Mouse (Mus musculus) hindbrain, postnatal 0 days (tissue): ENCODE measurements around the gene Vmn1r81. TPM values are rescaled to one million over a fixed set of nuclear protein-coding genes. Genes with fewer than 3 reads are reported as not detected.

Source experiments
- ATAC-seq: fragments of 200-750 bp; cut with Nextera tagmentation; 2 replicates; pipeline ENCODE4 v1.8.0; 2017; ENCODE audit warnings: mild to moderate bottlenecking, moderate TSS enrichment, moderate library complexity
- DNase-seq: peaks from one replicate; pipeline ENCODE4 v3.0.0-alpha.2; 2015; ENCODE audit warnings: low spot score
- H3K27ac ChIP-seq: fragments of 300-500 bp; sonication (generic); 2 replicates; pipeline ENCODE4 v1.5.1; 2014; ENCODE audit warnings: mild to moderate bottlenecking
- H3K27me3 ChIP-seq: fragments of 300-500 bp; sonication (generic); 2 replicates; pipeline ENCODE4 v1.6.1; 2014; ENCODE audit warnings: low read length, mixed read lengths; ENCODE audit not compliant: insufficient read depth
- H3K36me3 ChIP-seq: fragments of 300-500 bp; sonication (generic); 2 replicates; pipeline ENCODE4 v1.6.1; 2014; ENCODE audit warnings: low read length, mixed read lengths; ENCODE audit not compliant: insufficient read depth
- H3K4me1 ChIP-seq: fragments of 300-500 bp; sonication (generic); 2 replicates; pipeline ENCODE4 v1.6.1; 2014; ENCODE audit warnings: antibody characterized with exemption, low read length, mixed read lengths; ENCODE audit not compliant: insufficient read depth
- H3K4me2 ChIP-seq: fragments of 300-500 bp; sonication (generic); 2 replicates; pipeline ENCODE4 v1.6.1; 2014; ENCODE audit warnings: low read depth, mild to moderate bottlenecking, low read length, moderate library complexity, mixed read lengths
- H3K4me3 ChIP-seq: fragments of 300-500 bp; sonication (generic); 2 replicates; pipeline ENCODE4 v1.5.1; 2014; ENCODE audit warnings: low read length
- H3K9ac ChIP-seq: fragments of 300-500 bp; sonication (generic); replicated peaks from 2 replicates; pipeline ENCODE4 v1.6.1; 2014; ENCODE audit warnings: mild to moderate bottlenecking, low read length, moderate library complexity, mixed read lengths
- H3K9me3 ChIP-seq: fragments of 300-500 bp; sonication (generic); 2 replicates; pipeline ENCODE4 v1.6.1; 2016; ENCODE audit warnings: low read length, mixed read lengths
- CTCF ChIP-seq: IDR thresholded peaks from 2 replicates; pipeline ENCODE4 v1.5.1; 2016; ENCODE audit warnings: antibody characterized with exemption, control low read depth, low read depth
- WGBS: fragments of 180-500 bp; shearing (Covaris S2); extraction: QIAGEN DNeasy Blood & Tissue Kit; methylation state at CpG from one replicate; pipeline ENCODE4 v1.1.7; 2014; 5-methylcytosine and 5-hydroxymethylcytosine counted together
- polyA plus RNA-seq: library from polyadenylated mRNA; unstranded; fragments of >200 nt; fragmentation: Nextera tagmentation; extraction: Ambion mirVana; gene quantifications from 2 replicates; pipeline ENCODE4 v1.2.1, GENCODE M21; 2015
- total RNA-seq: library from RNA; depleted of rRNA; stranded (reverse); fragments of >200 nt; gene quantifications from 2 replicates; pipeline ENCODE4 v1.2.3, GENCODE M21; 2014; rRNA removed

Gene Vmn1r81
- total RNA-seq: not detected in 2 replicates
- not detected in 2 replicates for polyA plus RNA-seq

- TF ChIP-seq CTCF: no peak
- no peak within 1 kb of the TSS for H3K27ac ChIP-seq
- H3K4me1 ChIP-seq: no peaks in the 10 kb centered on the region
- no peak for DNase-seq
- no peaks in the 10 kb centered on the region for H3K36me3 ChIP-seq
- no peak within 1 kb of the TSS for H3K9ac ChIP-seq
- no peaks in the 10 kb centered on the region for H3K27me3 ChIP-seq
- no peak within 1 kb of the TSS for H3K4me2 ChIP-seq
- ATAC-seq: no peak
- peaks cover 10% of the 10 kb centered on the region; the same call in 1 of the 2 replicates for H3K9me3 ChIP-seq
- no peak within 1 kb of the TSS for H3K4me3 ChIP-seq
- WGBS: 90% methylated on average over 1 of the region's 1 CpGs
Observed at GRCm38 (mm10) chr7:12268169-12268568, at the start of gene Vmn1r81. Gene Vmn1r81, minus strand, starts transcription at chr7:12268269.

GRCm38 (mm10) chr7:12300130-12300529 lies 32.1 kb upstream of the Vmn1r81 start, which contains the start of gene Vmn1r82:
Gene Vmn1r82, plus strand, starts transcription at chr7:12300430.
- H3K9me3 ChIP-seq: peaks cover 6% of the 10 kb centered on the region
- TF ChIP-seq CTCF: no peak
- ATAC-seq: no peak
- H3K4me2 ChIP-seq: no peak within 1 kb of the TSS
- no peaks in the 10 kb centered on the region for H3K27me3 ChIP-seq
- H3K27ac ChIP-seq: no peak within 1 kb of the TSS
- DNase-seq: no peak
- H3K4me3 ChIP-seq: no peak within 1 kb of the TSS
- 61% methylated on average over 2 of the region's 2 CpGs for WGBS
- no peak within 1 kb of the TSS for H3K9ac ChIP-seq
- no peaks in the 10 kb centered on the region for H3K4me1 ChIP-seq
- no peaks in the 10 kb centered on the region for H3K36me3 ChIP-seq

GRCm38 (mm10) chr7:12204141-12204540 lies 63.9 kb downstream of the Vmn1r81 start:
- no peak overlapping the region for H3K9ac ChIP-seq
- no peak overlapping the region for H3K4me2 ChIP-seq
- no peak for DNase-seq
- no peak for TF ChIP-seq CTCF
- 42% methylated on average over 2 of the region's 2 CpGs for WGBS
- H3K4me1 ChIP-seq: no peaks in the 10 kb centered on the region
- no peak overlapping the region for H3K4me3 ChIP-seq
- no peaks in the 10 kb centered on the region for H3K36me3 ChIP-seq
- H3K9me3 ChIP-seq: peaks cover 8% of the 10 kb centered on the region; the same call in 1 of the 2 replicates
- H3K27ac ChIP-seq: no peak overlapping the region
- no peak for ATAC-seq
- H3K27me3 ChIP-seq: no peaks in the 10 kb centered on the region

Other genes starting within 250 kb of the Vmn1r81 start
- not detected in 2 replicates for gene Vmn1r77, start 231.5 kb downstream of the Vmn1r81 start, total RNA-seq
- not detected in 2 replicates for gene Vmn1r77, start 231.5 kb downstream of the Vmn1r81 start, polyA plus RNA-seq
- not detected in 2 replicates for gene Vmn1r78, start 118.0 kb downstream of the Vmn1r81 start, total RNA-seq
- gene Vmn1r78, start 118.0 kb downstream of the Vmn1r81 start, polyA plus RNA-seq: not detected in 2 replicates
- not detected in 2 replicates for gene Vmn1r79, start 97.0 kb downstream of the Vmn1r81 start, total RNA-seq
- not detected in 2 replicates for gene Vmn1r79, start 97.0 kb downstream of the Vmn1r81 start, polyA plus RNA-seq
- gene Vmn1r80, start 79.0 kb downstream of the Vmn1r81 start, total RNA-seq: not detected in 2 replicates
- not detected in 2 replicates for gene Vmn1r80, start 79.0 kb downstream of the Vmn1r81 start, polyA plus RNA-seq
- not detected in 2 replicates for gene Vmn1r82, start 32.2 kb upstream of the Vmn1r81 start, total RNA-seq
- gene Vmn1r82, start 32.2 kb upstream of the Vmn1r81 start, polyA plus RNA-seq: not detected in 2 replicates
- gene Vmn1r83, start 61.2 kb upstream of the Vmn1r81 start, total RNA-seq: not detected in 2 replicates
- gene Vmn1r83, start 61.2 kb upstream of the Vmn1r81 start, polyA plus RNA-seq: not detected in 2 replicates
- gene Vmn1r84, start 101.0 kb upstream of the Vmn1r81 start, total RNA-seq: not detected in 2 replicates
- gene Vmn1r84, start 101.0 kb upstream of the Vmn1r81 start, polyA plus RNA-seq: not detected in 2 replicates
- gene Zfp551, start 154.5 kb upstream of the Vmn1r81 start, total RNA-seq: 4.9 and 7.5 TPM in 2 replicates
- 8.1 and 8.5 TPM in 2 replicates for gene Zfp551, start 154.5 kb upstream of the Vmn1r81 start, polyA plus RNA-seq
- gene Zfp606, start 210.0 kb upstream of the Vmn1r81 start, total RNA-seq: 22.6 and 24.4 TPM in 2 replicates
- 22.9 and 23.3 TPM in 2 replicates for gene Zfp606, start 210.0 kb upstream of the Vmn1r81 start, polyA plus RNA-seq
- not detected in 2 replicates for gene 2900092C05Rik, start 244.2 kb upstream of the Vmn1r81 start, total RNA-seq
- gene 2900092C05Rik, start 244.2 kb upstream of the Vmn1r81 start, polyA plus RNA-seq: not detected in 2 replicates